Mouse (Mus musculus) thymus, adult 2 months (tissue): ENCODE measurements at regions not wholly inside any gene's neighbourhood (a gene's known extent, or its start where the extent isn't known, plus 50 kb on each side); places are given as distances from the start of the nearest gene placed in this dataset.

ENCODE experiments used
- CTCF ChIP-seq: fragments of 200-500 bp; IDR thresholded peaks from 2 replicates; pipeline ENCODE4 v1.5.1; 2012; ENCODE audit warnings: mild to moderate bottlenecking, control low read depth, low read length, moderate library complexity, borderline replicate concordance; ENCODE audit not compliant: control insufficient read depth, poor library complexity, insufficient read depth; ENCODE audit errors: extremely low read depth
- POLR2A ChIP-seq: fragments of 200-500 bp; IDR thresholded peaks from 2 replicates; pipeline ENCODE4 v1.6.1; 2012; ENCODE audit warnings: mild to moderate bottlenecking, low read length, control low read depth, moderate library complexity; ENCODE audit not compliant: control insufficient read depth, poor library complexity, insufficient read depth; ENCODE audit errors: extremely low read depth

DNA sequence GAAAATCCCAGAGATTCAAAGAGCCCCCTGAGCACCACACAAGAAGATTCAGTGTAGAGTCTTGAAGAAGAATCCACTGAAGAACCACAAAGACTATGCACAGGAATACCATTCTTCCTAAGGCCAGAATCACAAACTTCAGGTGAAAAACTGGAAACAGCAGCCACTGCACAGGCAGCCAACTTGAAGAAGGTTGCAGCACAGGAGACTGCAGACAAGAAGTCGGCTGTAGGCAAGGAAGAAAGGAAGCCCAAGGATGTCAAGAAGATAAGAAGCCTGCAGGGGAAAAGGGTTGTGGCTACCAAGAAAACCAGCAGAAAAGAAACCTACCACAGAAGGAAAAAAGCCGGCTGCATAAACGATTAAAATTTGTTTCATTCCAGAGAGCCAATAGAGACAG, 76.8 kb upstream of the Ngly1 start:
- no peak for TF ChIP-seq POLR2A
- no peak for TF ChIP-seq CTCF
